Mouse (Mus musculus): ENCODE measurements at regions not wholly inside any gene's neighbourhood (a gene's known extent, or its start where the extent isn't known, plus 50 kb on each side); places are given as distances from the start of the nearest gene placed in this dataset.
"Not testable (repeated sequence)": the region's sequence is repeated elsewhere in the genome, so short reads cannot be mapped to it uniquely, and the experiment has no call there.

GRCm38 (mm10) chr12:63777874-63778273 lies 696.6 kb downstream of the Fscb start:
- H3K9ac ChIP-seq (ENCODE audit: control insufficient read depth, low read depth, low read length, poor library complexity, severe bottlenecking) = no peak overlapping the region
- H3K4me3 ChIP-seq (ENCODE audit: control insufficient read depth in 1 of 2, insufficient read depth in 1 of 2, low read depth in 2 of 2, low read length in 2 of 2) = no peak overlapping the region
- H3K36me3 ChIP-seq (ENCODE audit: control insufficient read depth in 1 of 2, insufficient read depth in 2 of 2, low read length in 2 of 2) = no peaks in the 10 kb centered on the region
- no peak overlapping the region for H3K27ac ChIP-seq (ENCODE audit: control insufficient read depth, low read depth, low read length)
- H3K9me3 ChIP-seq (replicated peaks; ENCODE audit: insufficient read depth, low read length) = no peaks in the 10 kb centered on the region
- no peaks in the 10 kb centered on the region for H3K27me3 ChIP-seq (ENCODE audit: control insufficient read depth in 1 of 2, insufficient read depth in 2 of 2, low read length in 2 of 2)
- no peaks in the 10 kb centered on the region for H3K79me2 ChIP-seq (ENCODE audit: control insufficient read depth, insufficient read depth, low read length, poor library complexity)
- TF ChIP-seq GABPA (IDR thresholded peaks at IDR 0.05; ENCODE audit: low read depth, low read length) = peak; percentile 90
- no peak for TF ChIP-seq ZNF384 (IDR thresholded peaks at IDR 0.05; ENCODE audit: low read depth, low read length)
- peak; percentile 46 for DNase-seq (ENCODE audit: low read depth, low spot score)
- no peaks in the 10 kb centered on the region for H3K4me1 ChIP-seq (ENCODE audit: control insufficient read depth in 1 of 2, insufficient read depth in 2 of 2, low read length in 2 of 2)

GRCm38 (mm10) chr12:63761073-63761472 lies 713.4 kb downstream of the Fscb start:
- H3K79me2 ChIP-seq (ENCODE audit: control insufficient read depth, insufficient read depth, low read length, poor library complexity); H3K9me3 ChIP-seq (replicated peaks; ENCODE audit: insufficient read depth, low read length); H3K36me3 ChIP-seq (ENCODE audit: control insufficient read depth in 1 of 2, insufficient read depth in 2 of 2, low read length in 2 of 2); H3K4me1 ChIP-seq (ENCODE audit: control insufficient read depth in 1 of 2, insufficient read depth in 2 of 2, low read length in 2 of 2); H3K4me3 ChIP-seq (ENCODE audit: control insufficient read depth in 1 of 2, insufficient read depth in 1 of 2, low read depth in 2 of 2, low read length in 2 of 2); H3K27ac ChIP-seq (ENCODE audit: control insufficient read depth, low read depth, low read length); H3K9ac ChIP-seq (ENCODE audit: control insufficient read depth, low read depth, low read length, poor library complexity, severe bottlenecking); H3K27me3 ChIP-seq (ENCODE audit: control insufficient read depth in 1 of 2, insufficient read depth in 2 of 2, low read length in 2 of 2): not testable (repeated sequence)
- TF ChIP-seq CTCF (IDR thresholded peaks at IDR 0.05 in 2 of 3, conservative IDR thresholded peaks at IDR 0.05 in 1 of 3; ENCODE audit: control insufficient read depth in 1 of 3, insufficient read depth in 1 of 3, low read depth in 2 of 3, low read length in 3 of 3, poor library complexity in 1 of 3, severe bottlenecking in 1 of 3) (peak in 2 of 3 experiments; percentile 33 to 36; a peak in 3 of 6 replicates), RAD21 (IDR thresholded peaks at IDR 0.05; ENCODE audit: low read depth, low read length) (peak; percentile 21), SMC3 (IDR thresholded peaks at IDR 0.05; ENCODE audit: low read depth, low read length) (0 out of 2 replicates have a peak, but pooled peaks have one; percentile 31)
- peak; percentile 44 for DNase-seq (ENCODE audit: low read depth, low spot score)

Measured in MEL (cell line).